Mouse (Mus musculus) midbrain, embryonic 16.5 days (tissue): ENCODE results near the gene Smim22. TPM values are rescaled to one million over a fixed set of nuclear protein-coding genes. Genes with fewer than 3 reads are reported as not detected.

Experiments used
- ATAC-seq: fragments of 200-750 bp; cut with Nextera tagmentation; 2 replicates; pipeline ENCODE4 v1.8.0; 2017; ENCODE audit warnings: moderate TSS enrichment
- H3K27ac ChIP-seq: fragments of 300-500 bp; sonication (generic); 2 replicates; pipeline ENCODE4 v1.5.1; 2014; ENCODE audit warnings: mild to moderate bottlenecking, low read length, mixed read lengths
- H3K27me3 ChIP-seq: fragments of 300-500 bp; sonication (generic); 2 replicates; pipeline ENCODE4 v1.6.1; 2014; ENCODE audit warnings: low read depth, low read length, mixed read lengths; ENCODE audit not compliant: control insufficient read depth, insufficient read depth
- H3K36me3 ChIP-seq: fragments of 300-500 bp; sonication (generic); 2 replicates; pipeline ENCODE4 v1.6.1; 2014; ENCODE audit warnings: mild to moderate bottlenecking, low read length, moderate library complexity, mixed read lengths; ENCODE audit not compliant: control insufficient read depth, insufficient read depth
- H3K4me1 ChIP-seq: fragments of 300-500 bp; sonication (generic); 2 replicates; pipeline ENCODE4 v1.6.1; 2014; ENCODE audit warnings: mild to moderate bottlenecking, low read length, mixed read lengths; ENCODE audit not compliant: control insufficient read depth, insufficient read depth
- H3K4me2 ChIP-seq: fragments of 300-500 bp; sonication (generic); 2 replicates; pipeline ENCODE4 v1.6.1; 2014; ENCODE audit warnings: mild to moderate bottlenecking, low read length, mixed read lengths
- H3K4me3 ChIP-seq: fragments of 300-500 bp; sonication (generic); 2 replicates; pipeline ENCODE4 v1.5.1; 2014; ENCODE audit warnings: low read depth, mild to moderate bottlenecking, low read length, moderate library complexity, mixed read lengths
- H3K9ac ChIP-seq: fragments of 300-500 bp; sonication (generic); 2 replicates; pipeline ENCODE4 v1.6.1; 2014; ENCODE audit warnings: low read depth, low read length, mixed read lengths
- H3K9me3 ChIP-seq: fragments of 300-500 bp; sonication (generic); replicated peaks from 2 replicates; pipeline ENCODE4 v1.6.1; 2014; ENCODE audit warnings: mild to moderate bottlenecking, low read length, mixed read lengths; ENCODE audit not compliant: control insufficient read depth, poor library complexity, severe bottlenecking
- WGBS: fragments of 180-500 bp; shearing (Covaris S2); extraction: QIAGEN DNeasy Blood & Tissue Kit; methylation state at CpG from one replicate; pipeline ENCODE4 v1.1.7; 2014; 5-methylcytosine and 5-hydroxymethylcytosine counted together
- polyA plus RNA-seq: library from polyadenylated mRNA; unstranded; fragments of >200 nt; fragmentation: Nextera tagmentation; extraction: Ambion mirVana; gene quantifications from 2 replicates; pipeline ENCODE4 v1.2.1, GENCODE M21; 2015

Smim22 gene
- polyA plus RNA-seq, 1 experiment from 2014 or later = 1.7 TPM

DNA sequence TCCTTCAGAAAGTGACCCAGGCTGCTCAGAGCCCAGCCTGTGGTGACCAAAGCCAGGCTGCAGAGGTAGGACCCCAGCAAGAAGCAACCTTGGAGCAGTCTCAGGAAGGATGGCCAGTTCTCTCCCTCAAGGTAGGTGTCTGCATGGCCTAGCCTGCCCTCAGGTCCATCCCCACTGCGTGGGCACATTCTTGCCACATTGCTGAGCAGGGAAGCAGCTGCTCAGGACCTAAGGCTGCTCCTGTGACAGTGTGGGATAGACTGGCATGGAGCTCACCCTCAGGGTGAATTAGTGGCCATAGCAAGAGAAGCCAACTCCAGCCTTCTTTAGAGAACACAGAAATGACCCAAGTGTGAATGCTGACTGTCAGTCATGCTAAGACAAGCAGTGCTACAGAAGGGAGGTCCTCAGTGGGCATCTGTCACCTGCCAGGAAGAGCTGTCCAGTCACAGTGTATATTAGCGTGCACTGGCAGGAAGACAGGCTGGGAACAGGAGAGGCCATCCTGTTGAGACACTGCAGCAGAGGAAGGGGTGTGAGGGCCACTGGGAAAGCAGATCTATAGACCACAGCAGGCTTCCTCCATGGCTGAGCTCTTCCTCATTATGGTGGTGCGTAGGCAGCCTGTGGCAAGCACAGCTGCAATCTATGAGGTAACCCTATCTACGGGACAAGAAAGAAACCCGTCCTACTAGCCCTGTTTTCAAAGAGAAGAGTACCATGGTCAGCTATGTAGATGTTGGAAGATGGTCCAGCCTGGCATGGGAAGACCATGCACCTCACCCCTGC is 37.8 kb upstream of the Smim22 start:
- Histone ChIP-seq H3K9me3 (no peaks in the 10 kb centered on the region), H3K36me3 (no peaks in the 10 kb centered on the region), H3K27me3 (no peaks in the 10 kb centered on the region), H3K9ac (no peak overlapping the region), H3K4me1 (no peaks in the 10 kb centered on the region; the same call in 1 of the 2 replicates), H3K4me2 (no peak overlapping the region), H3K27ac (no peak overlapping the region), H3K4me3 (no peak overlapping the region)
- no peak for ATAC-seq
- whole genome bisulfite sequencing = 88% methylated on average over 5 of the region's 5 CpGs

GRCm38 (mm10) chr16:4971626-4972025 is 35.5 kb upstream of the Smim22 start:
- no peaks in the 10 kb centered on the region for H3K36me3 ChIP-seq
- H3K9me3 ChIP-seq = no peaks in the 10 kb centered on the region
- no peak for ATAC-seq
- no peaks in the 10 kb centered on the region for H3K27me3 ChIP-seq
- H3K9ac ChIP-seq = no peak overlapping the region
- no peaks in the 10 kb centered on the region for H3K4me1 ChIP-seq
- WGBS = 85% methylated on average over 4 of the region's 4 CpGs
- H3K27ac ChIP-seq = no peak overlapping the region
- H3K4me3 ChIP-seq = no peak overlapping the region
- no peak overlapping the region for H3K4me2 ChIP-seq

GRCm38 (mm10) chr16:4974521-4974920 is 32.6 kb upstream of the Smim22 start:
- Histone ChIP-seq H3K27me3 (no peaks in the 10 kb centered on the region), H3K36me3 (no peaks in the 10 kb centered on the region), H3K4me1 (no peaks in the 10 kb centered on the region), H3K4me3 (no peak overlapping the region), H3K4me2 (no peak overlapping the region), H3K9me3 (no peaks in the 10 kb centered on the region), H3K27ac (no peak overlapping the region), H3K9ac (no peak overlapping the region)
- 78% methylated on average over 5 of the region's 5 CpGs for WGBS
- ATAC-seq = no peak

DNA sequence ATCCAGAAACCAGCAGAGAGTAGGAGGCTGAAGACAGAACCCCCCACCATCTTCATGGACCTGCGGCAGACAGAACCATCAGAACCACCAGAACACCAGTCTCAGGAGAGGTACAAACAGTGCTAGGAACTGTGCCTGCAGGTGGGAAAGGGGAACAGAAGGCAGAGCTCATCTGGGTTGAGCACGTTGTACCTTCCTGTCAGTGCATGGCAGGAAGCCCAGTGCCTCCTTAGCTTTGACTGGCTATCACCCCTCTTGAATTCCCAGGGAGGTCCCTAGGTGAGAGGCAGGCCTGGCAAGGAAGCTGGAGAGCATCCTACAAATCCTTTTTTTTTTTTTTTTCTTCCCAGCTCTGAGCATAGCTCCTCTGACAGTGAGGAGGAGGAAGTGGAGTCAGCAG is 30.9 kb upstream of the Smim22 start:
- Histone ChIP-seq H3K36me3 (no peaks in the 10 kb centered on the region), H3K4me1 (no peaks in the 10 kb centered on the region), H3K9ac (no peak overlapping the region), H3K4me2 (no peak overlapping the region), H3K27me3 (no peaks in the 10 kb centered on the region), H3K4me3 (no peak overlapping the region), H3K27ac (no peak overlapping the region), H3K9me3 (no peaks in the 10 kb centered on the region)
- WGBS = 81% methylated on average over 2 of the region's 2 CpGs
- no peak for ATAC-seq

GRCm38 (mm10) chr16:4978275-4979051 is 28.6 kb upstream of the Smim22 start:
- H3K27ac ChIP-seq = no peak overlapping the region
- H3K36me3 ChIP-seq = no peaks in the 10 kb centered on the region
- no peak for ATAC-seq
- no peaks in the 10 kb centered on the region for H3K9me3 ChIP-seq
- no peaks in the 10 kb centered on the region for H3K27me3 ChIP-seq
- H3K4me2 ChIP-seq = no peak overlapping the region
- H3K4me1 ChIP-seq = no peaks in the 10 kb centered on the region
- 67% methylated on average over 5 of the region's 5 CpGs for WGBS
- no peak overlapping the region for H3K9ac ChIP-seq
- H3K4me3 ChIP-seq = no peak overlapping the region

DNA sequence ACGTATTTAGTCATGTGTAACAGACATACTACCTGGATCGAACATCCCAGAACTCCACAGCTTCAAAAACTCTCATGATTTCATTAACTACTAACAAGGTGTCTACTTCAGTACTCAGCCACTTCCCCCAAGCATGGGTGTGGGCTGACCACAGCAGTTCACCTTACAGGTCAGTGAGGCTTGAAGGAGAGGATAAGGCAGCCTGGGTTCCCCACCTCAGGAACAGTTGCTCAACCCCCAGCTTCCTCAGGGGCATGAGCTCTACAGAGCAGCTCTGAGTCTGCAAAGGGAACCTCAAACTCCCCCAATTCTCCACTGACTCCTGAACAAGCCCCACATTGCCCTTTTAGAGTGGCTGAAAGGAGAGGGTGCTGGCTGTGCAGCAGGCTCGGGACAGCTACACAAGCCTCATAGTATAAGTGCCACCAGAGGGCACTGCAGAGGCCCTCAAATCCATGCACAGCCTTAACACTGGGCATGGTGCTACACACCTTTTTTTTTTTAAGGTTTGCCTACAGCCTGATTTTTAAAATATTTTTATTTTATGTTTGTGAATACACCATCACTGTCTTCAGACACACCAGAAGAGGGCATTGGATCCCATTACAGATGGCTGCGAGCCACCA is 27.2 kb upstream of the Smim22 start:
- no peaks in the 10 kb centered on the region for H3K4me1 ChIP-seq
- no peaks in the 10 kb centered on the region for H3K9me3 ChIP-seq
- no peaks in the 10 kb centered on the region for H3K27me3 ChIP-seq
- no peak overlapping the region for H3K9ac ChIP-seq
- H3K4me2 ChIP-seq = no peak overlapping the region
- no peak overlapping the region for H3K27ac ChIP-seq
- peak; percentile 58; the same call in 1 of the 2 replicates for ATAC-seq
- H3K4me3 ChIP-seq = no peak overlapping the region
- no peaks in the 10 kb centered on the region for H3K36me3 ChIP-seq
- WGBS = 75% methylated on average over 4 of the region's 4 CpGs

DNA sequence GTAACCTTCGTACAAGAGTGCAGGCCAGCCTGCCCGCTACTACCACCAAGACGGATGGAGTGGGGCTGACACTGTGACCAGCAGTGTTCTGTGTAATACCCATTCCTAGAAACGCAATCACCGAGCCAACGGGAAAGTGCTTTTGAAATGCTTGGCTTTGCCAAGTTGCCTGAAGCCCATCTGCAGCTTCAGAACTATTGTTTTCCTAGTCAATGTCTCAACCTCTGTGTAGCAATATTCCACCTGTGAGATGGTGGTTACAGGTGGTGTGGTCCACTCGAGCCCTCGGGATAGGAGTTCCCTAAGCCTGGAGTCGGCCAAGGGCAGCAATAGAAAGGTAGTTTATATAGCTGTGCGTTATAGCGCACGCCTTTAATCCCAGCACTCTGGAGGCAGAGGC is 22.4 kb upstream of the Smim22 start:
- WGBS = 92% methylated on average over 12 of the region's 12 CpGs
- H3K27ac ChIP-seq = no peak overlapping the region
- no peak overlapping the region for H3K9ac ChIP-seq
- H3K4me1 ChIP-seq = no peaks in the 10 kb centered on the region
- H3K27me3 ChIP-seq = no peaks in the 10 kb centered on the region
- no peak overlapping the region for H3K4me3 ChIP-seq
- ATAC-seq = no peak
- no peaks in the 10 kb centered on the region for H3K36me3 ChIP-seq
- H3K4me2 ChIP-seq = no peak overlapping the region
- H3K9me3 ChIP-seq = no peaks in the 10 kb centered on the region

GRCm38 (mm10) chr16:4993276-4993675 is 13.8 kb upstream of the Smim22 start:
- Histone ChIP-seq H3K9ac (no peak overlapping the region), H3K27ac (no peak overlapping the region), H3K4me1 (no peaks in the 10 kb centered on the region), H3K9me3 (no peaks in the 10 kb centered on the region), H3K36me3 (no peaks in the 10 kb centered on the region), H3K27me3 (no peaks in the 10 kb centered on the region), H3K4me2 (no peak overlapping the region), H3K4me3 (no peak overlapping the region)
- 82% methylated on average over 4 of the region's 4 CpGs for WGBS
- no peak for ATAC-seq

DNA sequence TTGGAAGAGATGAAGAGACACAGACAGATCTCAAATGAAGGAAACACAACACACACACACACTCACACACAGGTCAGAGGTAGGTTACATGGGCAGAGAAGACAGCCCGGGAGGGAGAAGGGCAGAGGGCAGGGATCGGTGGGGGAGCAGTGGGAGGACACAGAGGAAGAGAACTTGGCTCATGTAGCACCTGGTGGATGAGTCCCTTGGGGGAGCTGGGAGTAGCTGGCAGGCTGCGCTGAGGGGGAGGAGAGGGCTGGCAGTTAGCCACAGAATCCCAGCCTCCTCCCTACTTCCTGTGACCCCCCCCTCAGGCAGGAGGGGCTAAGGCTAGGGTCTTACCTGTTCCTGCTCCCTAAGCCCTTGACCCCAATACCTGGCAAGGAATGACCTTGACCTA is 9.5 kb upstream of the Smim22 start, which contains the start of gene Sept12:
TSS of gene Sept12 (minus strand) at position 300 of the 400 bp plus-strand sequence.
- no peaks in the 10 kb centered on the region for H3K4me1 ChIP-seq
- no peak within 1 kb of the TSS for H3K9ac ChIP-seq
- H3K9me3 ChIP-seq = no peaks in the 10 kb centered on the region
- H3K4me2 ChIP-seq = no peak within 1 kb of the TSS
- H3K27ac ChIP-seq = no peak within 1 kb of the TSS
- no peaks in the 10 kb centered on the region for H3K27me3 ChIP-seq
- 52% methylated on average over 2 of the region's 3 CpGs for WGBS
- no peaks in the 10 kb centered on the region for H3K36me3 ChIP-seq
- ATAC-seq = no peak
- H3K4me3 ChIP-seq = no peak within 1 kb of the TSS
